Mouse (Mus musculus): Measurements from ENCODE around the gene Gm11937. TPM values are rescaled to one million over a fixed set of nuclear protein-coding genes. Genes with fewer than 3 reads are reported as not detected.

The Gm11937 gene
- total RNA-seq, 1 experiment, result not detected

GRCm38 (mm10) chr11:99634653-99635134 is 24.7 kb upstream of the Gm11937 start, which contains the start of gene Krtap4-2:
Gene Krtap4-2, minus strand, starts transcription at chr11:99635084.
- DNase-seq (ENCODE audit: low read depth, low spot score), result no peak
- H3K9ac ChIP-seq (ENCODE audit: insufficient read depth, low read depth, low read length, poor library complexity, severe bottlenecking), result no peak within 1 kb of the TSS
- no peaks in the 10 kb centered on the region for H3K9me3 ChIP-seq (ENCODE audit: control insufficient read depth, insufficient read depth, low read depth, low read length)
- no peaks in the 10 kb centered on the region for H3K4me1 ChIP-seq (ENCODE audit: control insufficient read depth in 2 of 2, insufficient read depth in 2 of 2, low read length in 2 of 2, poor library complexity in 1 of 2)
- no peak for TF ChIP-seq CHD2 (IDR thresholded peaks at IDR 0.05; ENCODE audit: low read depth, low read length)
- TF ChIP-seq ZNF384 (IDR thresholded peaks at IDR 0.05; ENCODE audit: low read depth, low read length), result no peak
- no peak for TF ChIP-seq HCFC1 (IDR thresholded peaks at IDR 0.05; ENCODE audit: borderline replicate concordance, insufficient read depth, low read length)
- no peak for TF ChIP-seq MAFK (IDR thresholded peaks at IDR 0.05; ENCODE audit: insufficient read depth, low read depth, low read length)
- TF ChIP-seq ZC3H11A (IDR thresholded peaks at IDR 0.05; ENCODE audit: borderline replicate concordance, low read depth, low read length), result no peak
- in situ Hi-C loops (cut with MboI; ENCODE audit: low sequenced_read_pairs in 2 of 2, unreplicated experiment in 2 of 2), result no loop called here
- H3K4me3 ChIP-seq (ENCODE audit: insufficient read depth in 1 of 2, low read depth in 1 of 2, low read length in 2 of 2, poor library complexity in 1 of 2, severe bottlenecking in 1 of 2), result no peak within 1 kb of the TSS
- no peak within 1 kb of the TSS for H3K27ac ChIP-seq (ENCODE audit: insufficient read depth, low read depth, low read length, poor library complexity, severe bottlenecking)
- no peaks in the 10 kb centered on the region for H3K36me3 ChIP-seq (ENCODE audit: control insufficient read depth, insufficient read depth, low read length, poor library complexity, severe bottlenecking)

- no peak overlapping the region for H3K9ac ChIP-seq (ENCODE audit: insufficient read depth, low read depth, low read length, poor library complexity, severe bottlenecking)
- no peak overlapping the region for H3K27ac ChIP-seq (ENCODE audit: insufficient read depth, low read depth, low read length, poor library complexity, severe bottlenecking)
- in situ Hi-C loops (cut with MboI; ENCODE audit: low sequenced_read_pairs in 2 of 2, unreplicated experiment in 2 of 2), result no loop called here
- H3K4me3 ChIP-seq (ENCODE audit: insufficient read depth in 1 of 2, low read depth in 1 of 2, low read length in 2 of 2, poor library complexity in 1 of 2, severe bottlenecking in 1 of 2), result no peak overlapping the region
- H3K4me1 ChIP-seq (ENCODE audit: control insufficient read depth in 2 of 2, insufficient read depth in 2 of 2, low read length in 2 of 2, poor library complexity in 1 of 2), result no peaks in the 10 kb centered on the region
- H3K36me3 ChIP-seq (ENCODE audit: control insufficient read depth, insufficient read depth, low read length, poor library complexity, severe bottlenecking), result no peaks in the 10 kb centered on the region
- no peaks in the 10 kb centered on the region for H3K9me3 ChIP-seq (ENCODE audit: control insufficient read depth, insufficient read depth, low read depth, low read length)
- no peak for DNase-seq (ENCODE audit: low read depth, low spot score)
- no peak for TF ChIP-seq ZC3H11A (IDR thresholded peaks at IDR 0.05; ENCODE audit: borderline replicate concordance, low read depth, low read length)
- TF ChIP-seq MAFK (IDR thresholded peaks at IDR 0.05; ENCODE audit: insufficient read depth, low read depth, low read length), result no peak
- TF ChIP-seq CHD2 (IDR thresholded peaks at IDR 0.05; ENCODE audit: low read depth, low read length), result no peak
- no peak for TF ChIP-seq ZNF384 (IDR thresholded peaks at IDR 0.05; ENCODE audit: low read depth, low read length)
- TF ChIP-seq HCFC1 (IDR thresholded peaks at IDR 0.05; ENCODE audit: borderline replicate concordance, insufficient read depth, low read length), result no peak
Measured at GRCm38 (mm10) chr11:99633293-99633692, 23.3 kb upstream of the Gm11937 start.

DNA sequence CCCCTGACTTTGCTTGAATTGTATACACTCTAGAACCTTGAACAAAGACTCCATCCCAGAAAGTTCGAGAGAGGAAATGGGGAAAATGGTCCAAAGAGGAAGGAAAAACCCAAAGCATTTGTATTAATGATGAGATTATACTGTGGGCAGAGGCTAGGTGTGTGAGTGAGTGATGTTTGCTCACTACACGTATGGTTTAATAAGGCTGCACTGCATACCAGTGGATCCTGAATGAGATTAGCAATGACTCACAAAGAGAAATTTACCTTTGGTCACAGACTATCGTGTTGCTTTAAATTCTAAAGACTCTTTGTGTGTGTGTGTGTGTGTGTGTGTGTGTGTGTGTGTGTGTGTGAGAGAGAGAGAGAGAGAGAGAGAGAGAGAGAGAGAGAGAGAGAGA is 20.9 kb upstream of the Gm11937 start:
- no peaks in the 10 kb centered on the region for H3K36me3 ChIP-seq (ENCODE audit: control insufficient read depth, insufficient read depth, low read length, poor library complexity, severe bottlenecking)
- no peak overlapping the region for H3K4me3 ChIP-seq (ENCODE audit: insufficient read depth in 1 of 2, low read depth in 1 of 2, low read length in 2 of 2, poor library complexity in 1 of 2, severe bottlenecking in 1 of 2)
- in situ Hi-C loops (cut with MboI; ENCODE audit: low sequenced_read_pairs in 2 of 2, unreplicated experiment in 2 of 2), result no loop called here
- no peak for TF ChIP-seq ZC3H11A (IDR thresholded peaks at IDR 0.05; ENCODE audit: borderline replicate concordance, low read depth, low read length)
- no peak for TF ChIP-seq ZNF384 (IDR thresholded peaks at IDR 0.05; ENCODE audit: low read depth, low read length)
- TF ChIP-seq HCFC1 (IDR thresholded peaks at IDR 0.05; ENCODE audit: borderline replicate concordance, insufficient read depth, low read length), result no peak
- no peak for TF ChIP-seq CHD2 (IDR thresholded peaks at IDR 0.05; ENCODE audit: low read depth, low read length)
- no peak for TF ChIP-seq MAFK (IDR thresholded peaks at IDR 0.05; ENCODE audit: insufficient read depth, low read depth, low read length)
- no peaks in the 10 kb centered on the region for H3K9me3 ChIP-seq (ENCODE audit: control insufficient read depth, insufficient read depth, low read depth, low read length)
- no peaks in the 10 kb centered on the region for H3K4me1 ChIP-seq (ENCODE audit: control insufficient read depth in 2 of 2, insufficient read depth in 2 of 2, low read length in 2 of 2, poor library complexity in 1 of 2)
- no peak overlapping the region for H3K27ac ChIP-seq (ENCODE audit: insufficient read depth, low read depth, low read length, poor library complexity, severe bottlenecking)
- H3K9ac ChIP-seq (ENCODE audit: insufficient read depth, low read depth, low read length, poor library complexity, severe bottlenecking), result no peak overlapping the region
- no peak for DNase-seq (ENCODE audit: low read depth, low spot score)

DNA sequence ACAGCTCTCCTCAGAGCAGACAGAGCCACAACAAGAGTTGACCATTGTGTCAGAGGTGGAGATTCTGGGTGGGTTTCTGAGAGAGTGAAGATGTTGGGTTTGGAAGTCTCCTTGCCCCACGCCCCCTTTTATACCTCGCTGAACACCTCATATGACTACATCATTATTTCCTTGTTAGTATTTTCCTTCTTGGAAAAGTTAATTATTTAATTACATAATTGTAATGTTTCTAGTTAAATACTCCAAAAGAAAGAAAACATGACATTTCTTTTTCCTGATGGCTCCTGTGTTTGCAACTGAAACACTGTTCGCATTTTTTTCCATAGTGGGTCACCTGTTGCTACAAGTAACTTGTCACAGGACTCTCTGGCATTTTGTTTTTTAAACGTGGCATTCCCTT is 18.1 kb upstream of the Gm11937 start, which contains the start of gene Krtap4-1:
Krtap4-1 (minus strand) TSS at position 101 of the 400 bp plus-strand sequence.
- Histone ChIP-seq H3K4me1 (ENCODE audit: control insufficient read depth in 2 of 2, insufficient read depth in 2 of 2, low read length in 2 of 2, poor library complexity in 1 of 2) (no peaks in the 10 kb centered on the region), H3K27ac (ENCODE audit: insufficient read depth, low read depth, low read length, poor library complexity, severe bottlenecking) (no peak within 1 kb of the TSS), H3K9ac (ENCODE audit: insufficient read depth, low read depth, low read length, poor library complexity, severe bottlenecking) (no peak within 1 kb of the TSS), H3K4me3 (ENCODE audit: insufficient read depth in 1 of 2, low read depth in 1 of 2, low read length in 2 of 2, poor library complexity in 1 of 2, severe bottlenecking in 1 of 2) (0 out of 4 replicates have a peak within 1 kb of the TSS, but pooled peaks of 1 of the 2 experiments have one; percentile 0), H3K9me3 (ENCODE audit: control insufficient read depth, insufficient read depth, low read depth, low read length) (no peaks in the 10 kb centered on the region), H3K36me3 (ENCODE audit: control insufficient read depth, insufficient read depth, low read length, poor library complexity, severe bottlenecking) (no peaks in the 10 kb centered on the region)
- no peak for TF ChIP-seq CHD2 (IDR thresholded peaks at IDR 0.05; ENCODE audit: low read depth, low read length)
- no peak for TF ChIP-seq MAFK (IDR thresholded peaks at IDR 0.05; ENCODE audit: insufficient read depth, low read depth, low read length)
- TF ChIP-seq ZC3H11A (IDR thresholded peaks at IDR 0.05; ENCODE audit: borderline replicate concordance, low read depth, low read length), result no peak
- TF ChIP-seq HCFC1 (IDR thresholded peaks at IDR 0.05; ENCODE audit: borderline replicate concordance, insufficient read depth, low read length), result no peak
- no peak for DNase-seq (ENCODE audit: low read depth, low spot score)
- in situ Hi-C loops (cut with MboI; ENCODE audit: low sequenced_read_pairs in 2 of 2, unreplicated experiment in 2 of 2), result no loop called here

Data from ES-E14 (cell line).